ENCODE assay signal across 8 mouse cellular contexts in genomic region chr7:102267113-102267579, GRCm38 (mm10). TPM values are rescaled to one million over a fixed set of nuclear protein-coding genes. Genes with fewer than 3 reads are reported as not detected.
DNase-seq lines count a peak whose midpoint lies in the region; ATAC-seq and TF ChIP-seq lines count a peak whose summit lies in the region.

No protein-coding gene starts in this region.

- H3K9me3 ChIP-seq in hindbrain, embryonic 11.5 days (ENCODE audit: control insufficient read depth, low read length), result no peaks in the 10 kb centered on the region
- no peaks in the 10 kb centered on the region for H3K9me3 ChIP-seq in lung, postnatal 0 days (ENCODE audit: low read length)

- H3K4me1 ChIP-seq in hindbrain, embryonic 11.5 days (replicated peaks; ENCODE audit: control insufficient read depth, insufficient read depth, low read length), result no peaks in the 10 kb centered on the region
- peaks cover 7% of the 10 kb centered on the region; the same call in 1 of the 2 replicates for H3K4me1 ChIP-seq in lung, postnatal 0 days (ENCODE audit: insufficient read depth, low read depth, low read length)

- H3K4me3 ChIP-seq in hindbrain, embryonic 11.5 days (ENCODE audit: low read depth, low read length), result peak overlapping the region; percentile 77
- H3K4me3 ChIP-seq in lung, postnatal 0 days (ENCODE audit: low read depth, low read length), result peak overlapping the region; percentile 82

- peak overlapping the region; percentile 94 for H3K4me2 ChIP-seq in hindbrain, embryonic 11.5 days (replicated peaks; ENCODE audit: low read depth, low read length)
- peak overlapping the region; percentile 92 for H3K4me2 ChIP-seq in lung, postnatal 0 days (replicated peaks; ENCODE audit: low read depth, low read length)

- H3K27ac ChIP-seq in hindbrain, embryonic 11.5 days (ENCODE audit: low read depth, low read length), result no peak overlapping the region
- peak overlapping the region; percentile 64 for H3K27ac ChIP-seq in lung, postnatal 0 days (ENCODE audit: low read length)

- no peaks in the 10 kb centered on the region for H3K36me3 ChIP-seq in hindbrain, embryonic 11.5 days (ENCODE audit: control insufficient read depth, insufficient read depth, low read length)
- H3K36me3 ChIP-seq in lung, postnatal 0 days (ENCODE audit: insufficient read depth, low read length), result no peaks in the 10 kb centered on the region

- H3K9ac ChIP-seq in hindbrain, embryonic 11.5 days (ENCODE audit: low read depth, low read length), result peak overlapping the region; percentile 62
- peak overlapping the region; percentile 56 for H3K9ac ChIP-seq in lung, postnatal 0 days (replicated peaks; ENCODE audit: low read depth)

- peak; percentile 92 for ATAC-seq in hindbrain, embryonic 11.5 days (ENCODE audit: low FRiP score)
- peak; percentile 88 for ATAC-seq in lung, postnatal 0 days

- TF ChIP-seq EP300 in lung, postnatal 0 days (IDR thresholded peaks at IDR 0.05), result no peak

- peak; percentile 93 for DNase-seq in NIH3T3 (ENCODE audit: low read depth)
- peak; percentile 94 for DNase-seq in cerebellum, adult 9-11 months
- DNase-seq in frontal cortex, adult 2 months (ENCODE audit: extremely low spot score in 1 of 2, low spot score in 1 of 2), result peak; percentile 82 to 98
- DNase-seq in hindbrain, embryonic 11.5 days (ENCODE audit: low spot score), result peak; percentile 95
- DNase-seq in layer of hippocampus, postnatal 10 days (ENCODE audit: low spot score in 2 of 2), result peak; percentile 96 to 98
- DNase-seq in lung, postnatal 0 days (ENCODE audit: low spot score), result peak; percentile 96
- DNase-seq in ovary, postnatal 10 days (ENCODE audit: low spot score), result peak; percentile 90
- peak; percentile 95 for DNase-seq in thymus, postnatal 0 days (ENCODE audit: low spot score)

- TF ChIP-seq CTCF in lung, postnatal 0 days (IDR thresholded peaks at IDR 0.05), result peak; percentile 95

- WGBS in hindbrain, embryonic 11.5 days, result under 1% methylated on average over 34 of the region's 34 CpGs
- WGBS in lung, postnatal 0 days, result under 1% methylated on average over 34 of the region's 34 CpGs

- H3K27me3 ChIP-seq in hindbrain, embryonic 11.5 days (ENCODE audit: control insufficient read depth, insufficient read depth, low read length), result peaks cover 3% of the 10 kb centered on the region; the same call in 1 of the 2 replicates
- H3K27me3 ChIP-seq in lung, postnatal 0 days (replicated peaks; ENCODE audit: insufficient read depth, low read length), result no peaks in the 10 kb centered on the region

RNA-seq across cellular contexts. Expression of gene Stim1, which starts 0.5 kb away (rescaled TPM):
- 78.3 and 82.5 TPM in 2 replicates for polyA plus RNA-seq in frontal cortex, adult 2 months (2012; rRNA removed)
- polyA plus RNA-seq in hindbrain, embryonic 11.5 days (2014; fragmentation: Nextera tagmentation; extraction: Ambion mirVana), result 9.3 and 10.3 TPM in 2 replicates
- 10 to 100 TPM; 56.7 to 66.1 TPM for total RNA-seq in layer of hippocampus, postnatal 10 days (2021)
- polyA plus RNA-seq in lung, postnatal 0 days (2015; fragmentation: Nextera tagmentation; extraction: Ambion mirVana), result 18.6 and 19.1 TPM in 2 replicates
- polyA plus RNA-seq in thymus, postnatal 0 days (2015; fragmentation: Nextera tagmentation; extraction: Ambion mirVana), result 37.5 and 42.1 TPM in 2 replicates

RNA-seq across cellular contexts. Expression of gene Rhog, which starts 11.3 kb away (rescaled TPM):
- 35.8 and 41.8 TPM in 2 replicates for polyA plus RNA-seq in frontal cortex, adult 2 months (2012; rRNA removed)
- polyA plus RNA-seq in hindbrain, embryonic 11.5 days (2014; fragmentation: Nextera tagmentation; extraction: Ambion mirVana), result 35.3 and 35.5 TPM in 2 replicates
- total RNA-seq in layer of hippocampus, postnatal 10 days (2021), result 10 to 100 TPM; 15.8 to 16.3 TPM
- 133 and 141 TPM in 2 replicates for polyA plus RNA-seq in lung, postnatal 0 days (2015; fragmentation: Nextera tagmentation; extraction: Ambion mirVana)
- 184 and 188 TPM in 2 replicates for polyA plus RNA-seq in thymus, postnatal 0 days (2015; fragmentation: Nextera tagmentation; extraction: Ambion mirVana)

RNA-seq across cellular contexts. Expression of gene Pgap2, which starts 57.1 kb away (rescaled TPM):
- polyA plus RNA-seq in frontal cortex, adult 2 months (2012; rRNA removed), result 26.0 and 27.4 TPM in 2 replicates
- polyA plus RNA-seq in hindbrain, embryonic 11.5 days (2014; fragmentation: Nextera tagmentation; extraction: Ambion mirVana), result 47.4 and 50.3 TPM in 2 replicates
- total RNA-seq in layer of hippocampus, postnatal 10 days (2021), result 10 to 100 TPM; 29.9 to 34.3 TPM
- 109 and 137 TPM in 2 replicates for polyA plus RNA-seq in lung, postnatal 0 days (2015; fragmentation: Nextera tagmentation; extraction: Ambion mirVana)
- polyA plus RNA-seq in thymus, postnatal 0 days (2015; fragmentation: Nextera tagmentation; extraction: Ambion mirVana), result 54.3 and 59.6 TPM in 2 replicates

RNA-seq across cellular contexts. Expression of gene Nup98, which starts 57.2 kb away (rescaled TPM):
- polyA plus RNA-seq in frontal cortex, adult 2 months (2012; rRNA removed), result 18.8 and 19.7 TPM in 2 replicates
- 40.0 and 42.1 TPM in 2 replicates for polyA plus RNA-seq in hindbrain, embryonic 11.5 days (2014; fragmentation: Nextera tagmentation; extraction: Ambion mirVana)
- 10 to 100 TPM; 33.3 to 34.0 TPM for total RNA-seq in layer of hippocampus, postnatal 10 days (2021)
- polyA plus RNA-seq in lung, postnatal 0 days (2015; fragmentation: Nextera tagmentation; extraction: Ambion mirVana), result 15.5 and 17.0 TPM in 2 replicates
- 21.1 and 24.3 TPM in 2 replicates for polyA plus RNA-seq in thymus, postnatal 0 days (2015; fragmentation: Nextera tagmentation; extraction: Ambion mirVana)
